Mouse (Mus musculus): ENCODE data around the gene Trpc7. TPM values are rescaled to one million over a fixed set of nuclear protein-coding genes. Genes with fewer than 3 reads are reported as not detected.

The Trpc7 gene
- polyA plus RNA-seq, 1 experiment, result not detected

DNA sequence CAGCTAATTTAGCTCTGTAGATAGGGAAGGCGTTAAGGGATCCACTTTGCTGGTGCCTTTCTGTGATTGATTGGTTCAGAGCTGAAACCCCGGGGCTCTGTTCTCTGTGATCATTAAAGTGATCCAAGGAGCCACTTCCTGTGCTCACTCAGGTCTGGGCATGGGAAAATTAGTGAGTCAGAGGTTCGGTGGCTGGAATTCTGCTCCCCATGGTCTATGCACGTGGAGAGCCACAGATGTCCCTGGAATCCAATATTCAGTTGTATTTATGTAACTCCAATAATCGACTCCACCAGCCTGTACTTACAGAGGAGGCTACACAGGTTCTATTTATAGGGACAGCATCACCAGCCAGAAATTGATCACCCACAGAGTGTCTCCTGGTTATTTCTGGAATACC, 129.6 kb downstream of the Trpc7 start:
- no peaks in the 10 kb centered on the region for H3K4me1 ChIP-seq (ENCODE audit: control insufficient read depth, insufficient read depth, low read length)
- no peak for TF ChIP-seq POLR2A (IDR thresholded peaks at IDR 0.05; ENCODE audit: borderline replicate concordance, control insufficient read depth, low read depth, low read length)
- TF ChIP-seq CTCF (IDR thresholded peaks at IDR 0.05; ENCODE audit: control insufficient read depth, insufficient read depth, low read length), result no peak
- H3K4me3 ChIP-seq (replicated peaks; ENCODE audit: control insufficient read depth, low read depth, low read length), result no peak overlapping the region
- 67% methylated on average over 5 of the region's 5 CpGs for WGBS
- no peak overlapping the region for H3K27ac ChIP-seq (ENCODE audit: control insufficient read depth, insufficient read depth, low read depth, low read length, poor library complexity)

DNA sequence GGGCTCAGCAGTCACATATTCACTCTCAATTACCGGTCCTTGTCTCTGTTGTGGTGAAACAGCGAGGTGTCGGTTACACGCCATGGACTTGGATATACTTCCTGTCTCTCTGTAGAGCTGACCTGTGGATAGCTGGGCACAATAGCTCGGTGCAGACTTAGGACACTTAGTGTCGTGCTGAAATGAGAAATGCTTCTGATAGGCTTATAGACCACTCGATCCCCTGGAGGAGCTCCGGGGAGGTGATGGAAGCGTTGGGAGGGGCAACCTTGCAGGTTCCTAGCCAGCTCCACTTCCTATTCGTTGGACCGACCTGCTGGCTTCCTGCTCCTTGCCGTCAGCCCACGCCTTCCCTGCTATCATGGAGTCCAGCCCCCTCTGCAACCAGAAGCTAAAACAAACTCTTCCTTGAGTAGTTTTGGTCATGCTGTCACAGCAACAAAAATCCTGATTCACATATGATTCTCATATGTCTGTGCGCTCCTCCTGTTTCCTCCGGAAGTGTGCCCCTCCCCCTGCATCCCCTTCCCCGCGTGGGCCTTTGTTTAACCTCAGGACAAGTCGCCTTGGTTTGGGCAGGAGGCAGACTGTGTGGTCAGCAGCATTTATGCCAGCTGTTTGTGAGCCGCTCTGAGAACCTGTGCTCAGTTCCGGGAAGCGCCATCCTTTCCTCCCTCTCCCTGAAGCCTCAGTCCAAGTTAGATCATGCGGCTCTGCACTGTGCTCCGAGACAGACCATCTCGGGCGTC, 130.3 kb downstream of the Trpc7 start:
- no peak overlapping the region for H3K27ac ChIP-seq (ENCODE audit: control insufficient read depth, insufficient read depth, low read depth, low read length, poor library complexity)
- TF ChIP-seq POLR2A (IDR thresholded peaks at IDR 0.05; ENCODE audit: borderline replicate concordance, control insufficient read depth, low read depth, low read length) (no peak), CTCF (IDR thresholded peaks at IDR 0.05; ENCODE audit: control insufficient read depth, insufficient read depth, low read length) (no peak)
- no peaks in the 10 kb centered on the region for H3K4me1 ChIP-seq (ENCODE audit: control insufficient read depth, insufficient read depth, low read length)
- peak overlapping the region; percentile 31 for H3K4me3 ChIP-seq (replicated peaks; ENCODE audit: control insufficient read depth, low read depth, low read length)
- WGBS, result 20% methylated on average over 25 of the region's 25 CpGs

DNA sequence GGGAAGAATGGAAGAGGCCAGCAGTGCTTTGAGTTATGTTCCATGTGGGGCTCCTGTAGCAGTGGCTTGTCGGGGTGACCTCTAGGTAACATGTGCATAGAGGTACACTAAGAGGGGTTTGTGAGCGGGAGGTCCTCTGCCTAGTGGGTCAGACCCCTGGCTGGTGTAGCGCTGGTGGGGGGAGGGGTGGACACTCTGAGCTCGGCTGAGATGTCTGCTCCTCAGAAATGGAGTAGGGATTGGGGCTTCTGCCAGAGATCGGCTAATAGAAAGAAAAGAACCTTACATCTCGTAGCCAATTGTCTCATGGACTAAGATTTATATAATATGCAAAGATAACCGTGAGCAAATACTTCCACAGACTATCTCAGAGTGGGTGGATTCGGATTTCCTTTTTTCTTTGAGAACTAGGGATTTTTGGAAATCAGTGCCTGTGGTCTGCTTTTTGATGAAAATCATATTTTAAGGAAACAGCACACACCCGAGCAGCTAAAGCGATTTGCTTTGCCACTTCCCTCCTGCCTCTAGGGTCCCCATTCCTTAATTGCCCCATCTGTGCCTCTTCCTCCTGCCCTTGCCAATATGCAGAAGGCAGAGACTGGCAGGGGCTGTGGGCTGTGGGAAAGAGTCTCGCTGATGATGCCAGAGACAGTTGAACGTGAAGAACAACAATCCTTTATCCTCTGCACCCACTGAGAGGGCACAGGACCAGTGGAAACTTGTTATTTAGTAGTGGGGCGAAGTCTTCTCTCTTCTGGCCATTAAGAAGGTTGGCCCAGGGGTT, 133.2 kb downstream of the Trpc7 start:
- Histone ChIP-seq H3K27ac (ENCODE audit: control insufficient read depth, insufficient read depth, low read depth, low read length, poor library complexity) (no peak overlapping the region), H3K4me1 (ENCODE audit: control insufficient read depth, insufficient read depth, low read length) (no peaks in the 10 kb centered on the region), H3K4me3 (replicated peaks; ENCODE audit: control insufficient read depth, low read depth, low read length) (no peak overlapping the region)
- WGBS, result 28% methylated on average over 13 of the region's 13 CpGs
- TF ChIP-seq POLR2A (IDR thresholded peaks at IDR 0.05; ENCODE audit: borderline replicate concordance, control insufficient read depth, low read depth, low read length), result no peak
- TF ChIP-seq CTCF (IDR thresholded peaks at IDR 0.05; ENCODE audit: control insufficient read depth, insufficient read depth, low read length), result no peak

DNA sequence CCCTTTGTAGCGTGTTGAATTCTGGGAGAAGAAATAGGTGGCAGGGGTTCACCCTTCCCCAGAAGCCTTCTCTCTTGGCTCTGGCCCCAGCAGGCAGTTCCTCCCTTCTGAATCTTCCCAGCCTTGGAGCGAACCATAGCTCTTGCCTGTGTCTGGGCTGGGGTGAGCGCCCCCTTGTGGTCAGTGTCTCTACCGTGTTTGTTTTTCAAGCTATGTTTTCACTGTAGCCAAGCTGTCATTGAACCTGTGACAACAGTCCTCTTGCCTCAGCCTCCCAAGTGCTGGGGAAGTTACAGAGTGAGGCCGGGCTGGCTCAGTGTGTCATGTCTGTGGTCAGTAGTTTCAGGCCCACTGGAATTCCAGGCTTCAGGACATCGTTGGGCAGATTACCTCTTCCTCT, 137.3 kb downstream of the Trpc7 start:
- Histone ChIP-seq H3K4me1 (ENCODE audit: control insufficient read depth, insufficient read depth, low read length) (no peaks in the 10 kb centered on the region), H3K27ac (ENCODE audit: control insufficient read depth, insufficient read depth, low read depth, low read length, poor library complexity) (no peak overlapping the region), H3K4me3 (replicated peaks; ENCODE audit: control insufficient read depth, low read depth, low read length) (no peak overlapping the region)
- 21% methylated on average over 6 of the region's 6 CpGs for WGBS
- no peak for TF ChIP-seq POLR2A (IDR thresholded peaks at IDR 0.05; ENCODE audit: borderline replicate concordance, control insufficient read depth, low read depth, low read length)
- TF ChIP-seq CTCF (IDR thresholded peaks at IDR 0.05; ENCODE audit: control insufficient read depth, insufficient read depth, low read length), result peak; percentile 83

DNA sequence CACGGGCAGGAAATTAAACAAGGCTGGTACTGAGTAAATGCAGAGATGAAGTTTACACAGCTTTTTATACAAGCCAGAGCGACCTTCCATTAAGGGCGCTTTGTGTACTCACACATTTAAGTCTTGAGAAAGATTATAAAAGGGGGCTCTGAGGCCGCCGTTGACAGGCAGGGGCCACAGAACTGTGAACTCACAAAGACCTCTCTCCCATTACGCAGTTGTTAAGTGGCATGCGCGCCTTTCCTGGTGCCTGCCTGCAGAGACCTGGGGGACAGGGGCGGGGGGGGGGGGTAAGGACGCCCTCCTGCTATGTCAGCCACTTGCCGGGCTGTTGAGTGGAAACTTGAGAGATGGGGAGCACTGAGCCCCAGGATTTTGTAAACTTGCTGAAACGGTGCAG, 138.6 kb downstream of the Trpc7 start:
- Histone ChIP-seq H3K27ac (ENCODE audit: control insufficient read depth, insufficient read depth, low read depth, low read length, poor library complexity) (no peak overlapping the region), H3K4me1 (ENCODE audit: control insufficient read depth, insufficient read depth, low read length) (no peaks in the 10 kb centered on the region), H3K4me3 (replicated peaks; ENCODE audit: control insufficient read depth, low read depth, low read length) (no peak overlapping the region)
- 77% methylated on average over 12 of the region's 12 CpGs for WGBS
- TF ChIP-seq POLR2A (IDR thresholded peaks at IDR 0.05; ENCODE audit: borderline replicate concordance, control insufficient read depth, low read depth, low read length) (no peak), CTCF (IDR thresholded peaks at IDR 0.05; ENCODE audit: control insufficient read depth, insufficient read depth, low read length) (no peak)

DNA sequence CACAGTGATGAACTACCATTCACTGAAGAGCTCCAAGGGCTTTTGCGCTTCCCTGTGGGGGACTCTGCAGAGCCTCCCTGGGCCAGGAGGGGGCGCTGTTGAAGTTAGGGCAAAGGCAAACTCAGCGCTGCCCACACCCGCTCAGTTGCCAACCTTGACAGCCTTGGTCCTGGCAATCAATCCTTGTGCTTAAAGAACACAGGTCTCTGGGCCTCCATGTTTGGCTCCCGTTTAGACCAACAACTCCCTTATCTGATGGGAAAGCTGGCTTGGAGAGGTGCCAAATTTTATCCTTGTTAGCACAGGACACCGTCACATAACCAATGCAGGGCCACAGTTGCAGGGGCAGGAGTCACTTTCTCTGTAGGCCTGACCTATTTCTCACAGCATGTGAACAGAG, 139.9 kb downstream of the Trpc7 start:
- no peaks in the 10 kb centered on the region for H3K4me1 ChIP-seq (ENCODE audit: control insufficient read depth, insufficient read depth, low read length)
- TF ChIP-seq POLR2A (IDR thresholded peaks at IDR 0.05; ENCODE audit: borderline replicate concordance, control insufficient read depth, low read depth, low read length) (no peak), CTCF (IDR thresholded peaks at IDR 0.05; ENCODE audit: control insufficient read depth, insufficient read depth, low read length) (peak; percentile 27; the same call in 1 of the 2 replicates)
- 61% methylated on average over 6 of the region's 6 CpGs for WGBS
- H3K4me3 ChIP-seq (replicated peaks; ENCODE audit: control insufficient read depth, low read depth, low read length), result no peak overlapping the region
- no peak overlapping the region for H3K27ac ChIP-seq (ENCODE audit: control insufficient read depth, insufficient read depth, low read depth, low read length, poor library complexity)

DNA sequence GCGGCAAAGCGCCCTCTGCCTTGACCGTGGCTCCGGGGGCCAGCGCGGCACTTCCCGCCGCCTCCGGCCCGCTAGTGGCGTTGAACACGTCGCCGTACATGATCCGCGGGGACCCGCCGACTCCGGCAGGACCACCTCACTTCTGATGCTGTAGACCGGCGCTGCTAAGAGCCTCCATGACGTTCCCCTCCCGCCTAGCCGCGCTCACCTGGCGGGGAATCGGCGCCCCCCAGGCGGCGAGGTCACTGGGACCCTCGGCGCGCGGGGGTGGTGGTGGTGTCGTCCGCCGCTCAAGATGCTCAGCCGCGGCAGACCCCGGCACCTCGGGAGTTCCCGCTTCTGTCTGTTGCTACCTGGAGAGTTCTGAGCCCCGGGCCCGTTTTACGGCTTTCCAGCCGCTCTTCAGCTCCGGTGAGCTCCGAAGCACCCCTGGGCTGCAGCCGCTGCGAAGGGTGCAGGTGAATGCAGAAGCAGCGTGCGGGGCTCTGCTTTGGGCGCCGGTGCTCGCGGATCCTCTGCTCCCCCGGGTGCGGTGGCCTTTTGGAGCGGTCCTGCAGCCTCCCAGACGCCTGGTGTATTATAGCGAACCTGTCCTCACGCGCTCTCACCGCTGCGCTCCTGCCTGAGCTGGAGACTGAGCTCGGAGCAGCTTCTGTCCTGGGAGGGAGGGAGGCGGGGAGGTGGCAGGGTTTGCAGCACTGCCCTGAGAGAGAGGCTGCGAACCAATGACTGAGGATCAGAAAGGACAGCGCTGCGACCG, 142.4 kb downstream of the Trpc7 start, which contains the start of gene Gm45623:
Gene Gm45623, minus strand, starts transcription at position 636 of the 760 bp plus-strand sequence.
- TF ChIP-seq POLR2A (IDR thresholded peaks at IDR 0.05; ENCODE audit: borderline replicate concordance, control insufficient read depth, low read depth, low read length) (no peak), CTCF (IDR thresholded peaks at IDR 0.05; ENCODE audit: control insufficient read depth, insufficient read depth, low read length) (no peak)
- H3K4me3 ChIP-seq (replicated peaks; ENCODE audit: control insufficient read depth, low read depth, low read length), result no peak within 1 kb of the TSS
- no peaks in the 10 kb centered on the region for H3K4me1 ChIP-seq (ENCODE audit: control insufficient read depth, insufficient read depth, low read length)
- 3% methylated on average over 71 of the region's 71 CpGs for WGBS
- H3K27ac ChIP-seq (ENCODE audit: control insufficient read depth, insufficient read depth, low read depth, low read length, poor library complexity), result no peak within 1 kb of the TSS

All from bone marrow, adult 2 months (tissue).